Mouse (Mus musculus): ENCODE data around the gene Calcoco1. TPM values are rescaled to one million over a fixed set of nuclear protein-coding genes. Genes with fewer than 3 reads are reported as not detected.

The Calcoco1 gene
- polyA plus RNA-seq (2012; rRNA removed), result 42.1 and 46.6 TPM in 2 replicates

DNA sequence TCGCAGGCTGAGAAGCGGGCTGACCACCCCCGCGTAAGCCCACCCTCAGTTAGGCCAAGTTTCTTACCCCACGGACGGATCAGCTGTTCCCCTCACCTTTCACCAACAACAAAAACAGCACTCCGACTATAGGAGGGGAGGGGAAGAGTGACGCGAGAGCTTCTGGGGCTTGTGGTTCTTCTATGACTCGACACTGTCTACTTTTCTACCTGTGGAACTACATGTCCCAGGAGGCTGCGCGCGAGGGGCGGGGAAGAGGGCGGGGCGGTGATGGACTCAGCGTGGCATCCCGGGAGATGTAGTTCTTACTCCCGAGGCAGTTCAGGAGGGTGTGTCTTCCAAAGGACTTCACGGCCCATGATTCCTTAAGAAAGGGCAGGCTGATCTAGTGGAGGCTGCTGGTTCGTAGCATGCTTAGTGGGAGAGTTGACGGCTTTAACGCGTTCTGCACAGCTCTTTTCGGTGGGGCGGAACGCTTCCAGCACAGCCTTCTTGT is at the start of gene Calcoco1:
Calcoco1 (minus strand) TSS at position 199 of the 496 bp plus-strand sequence.

DNA sequence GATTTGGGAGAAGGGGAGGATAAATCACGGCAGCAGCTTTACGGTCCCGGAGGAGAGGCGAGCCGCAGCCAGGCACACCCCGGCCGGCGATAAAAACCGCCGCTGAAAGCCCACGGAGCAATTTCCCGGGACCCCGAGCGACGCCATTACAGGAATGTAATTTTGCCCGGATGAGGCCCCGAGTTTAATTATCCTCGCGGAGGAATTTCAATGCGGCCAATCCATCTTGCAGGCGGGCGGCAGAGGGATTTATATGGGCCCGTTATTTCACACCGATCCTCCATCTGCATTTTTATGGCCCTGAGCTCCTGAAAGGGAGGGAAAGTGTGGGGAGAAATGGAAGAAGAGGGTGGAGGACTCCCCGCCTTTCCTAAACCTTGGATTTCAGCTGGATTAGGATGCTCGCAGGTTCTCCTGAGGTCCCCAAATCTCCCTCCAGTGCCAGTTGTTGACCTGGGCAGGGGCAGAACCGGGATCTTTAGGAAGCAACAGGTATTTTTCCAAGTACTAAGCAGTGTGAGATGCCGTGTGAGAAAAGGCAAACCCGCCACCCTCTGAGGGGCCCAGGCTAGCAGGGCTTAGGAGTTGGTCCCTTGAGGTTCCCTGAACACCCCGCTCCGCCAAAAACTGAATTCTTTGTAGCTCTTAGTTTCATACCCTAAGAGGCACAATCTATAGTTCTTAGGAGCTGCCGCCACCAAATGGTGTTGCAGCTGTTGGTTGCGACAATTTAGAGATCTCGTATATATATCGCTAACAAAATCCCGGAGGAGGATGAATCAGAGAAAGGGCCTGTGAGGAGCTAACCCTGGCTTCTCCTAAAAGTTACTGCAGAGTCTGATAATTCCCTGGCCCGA is 49.5 kb downstream of the Calcoco1 start, which contains the start of gene Atp5g2:
Atp5g2 (minus strand) TSS at position 138 of the 857 bp plus-strand sequence.

Other genes with a start within 250 kb of the Calcoco1 start
- gene Gm10337, start 218.5 kb downstream of the Calcoco1 start, polyA plus RNA-seq (2012; rRNA removed), result not detected in 2 replicates
- 89.1 and 91.0 TPM in 2 replicates for gene Map3k12, start 205.1 kb downstream of the Calcoco1 start, polyA plus RNA-seq (2012; rRNA removed)
- gene Tarbp2, start 204.0 kb downstream of the Calcoco1 start, polyA plus RNA-seq (2012; rRNA removed), result 145 and 154 TPM in 2 replicates
- gene Npff, start 197.2 kb downstream of the Calcoco1 start, polyA plus RNA-seq (2012; rRNA removed), result 6.7 and 6.8 TPM in 2 replicates
- not detected in 2 replicates for gene Gm28047, start 97.1 kb downstream of the Calcoco1 start, polyA plus RNA-seq (2012; rRNA removed)
- gene Atf7, start 96.7 kb downstream of the Calcoco1 start, polyA plus RNA-seq (2012; rRNA removed), result 44.1 and 44.5 TPM in 2 replicates
- gene Atp5g2, start 49.8 kb downstream of the Calcoco1 start, polyA plus RNA-seq (2012; rRNA removed), result 441 and 453 TPM in 2 replicates
- gene Hoxc13, start 198.9 kb upstream of the Calcoco1 start, polyA plus RNA-seq (2012; rRNA removed), result not detected in 2 replicates
- not detected in 2 replicates for gene Hoxc12, start 214.6 kb upstream of the Calcoco1 start, polyA plus RNA-seq (2012; rRNA removed)
- not detected in 2 replicates for gene Hoxc11, start 232.2 kb upstream of the Calcoco1 start, polyA plus RNA-seq (2012; rRNA removed)
- gene Hoxc10, start 244.6 kb upstream of the Calcoco1 start, polyA plus RNA-seq (2012; rRNA removed), result not detected in 2 replicates
- 0.06 and 0.07 TPM in 2 replicates for gene Hoxc5, start 245.3 kb upstream of the Calcoco1 start, polyA plus RNA-seq (2012; rRNA removed)

Data from central nervous system, embryonic 18 days (tissue).